Mouse (Mus musculus): ENCODE results near the gene Kat7.

Gene Kat7

GRCm38 (mm10) chr11:95310007-95310647, at the start of gene Kat7:
Gene Kat7, minus strand, starts transcription at chr11:95310246.
- DNase-seq (ENCODE audit: low spot score in 2 of 2), result peak; percentile 99 to 100

- DNase-seq (ENCODE audit: low spot score in 2 of 2), result no peak
Measured at GRCm38 (mm10) chr11:95358263-95358662, 48.2 kb upstream of the Kat7 start.

- DNase-seq (ENCODE audit: low spot score in 2 of 2), result peak in 1 of 2 experiments; percentile 53
Measured at GRCm38 (mm10) chr11:95356469-95357273, 46.6 kb upstream of the Kat7 start.

- DNase-seq (ENCODE audit: low spot score in 2 of 2), result no peak
Measured at GRCm38 (mm10) chr11:95356039-95356438, 46.0 kb upstream of the Kat7 start.

GRCm38 (mm10) chr11:95355661-95356011, 45.6 kb upstream of the Kat7 start:
- no peak for DNase-seq (ENCODE audit: low spot score in 2 of 2)

GRCm38 (mm10) chr11:95354945-95355660, 45.1 kb upstream of the Kat7 start:
- no peak for DNase-seq (ENCODE audit: low spot score in 2 of 2)

- no peak for DNase-seq (ENCODE audit: low spot score in 2 of 2)
Measured at GRCm38 (mm10) chr11:95354228-95354944, 44.3 kb upstream of the Kat7 start.

GRCm38 (mm10) chr11:95353226-95353625, 43.2 kb upstream of the Kat7 start:
- no peak for DNase-seq (ENCODE audit: low spot score in 2 of 2)

GRCm38 (mm10) chr11:95352686-95353085, 42.6 kb upstream of the Kat7 start:
- DNase-seq (ENCODE audit: low spot score in 2 of 2), result no peak

GRCm38 (mm10) chr11:95350960-95351359, 40.9 kb upstream of the Kat7 start:
- DNase-seq (ENCODE audit: low spot score in 2 of 2), result no peak

GRCm38 (mm10) chr11:95350289-95350688, 40.2 kb upstream of the Kat7 start:
- peak in 1 of 2 experiments; percentile 30 for DNase-seq (ENCODE audit: low spot score in 2 of 2)

- DNase-seq (ENCODE audit: low spot score in 2 of 2), result no peak
Measured at GRCm38 (mm10) chr11:95344181-95344580, 34.1 kb upstream of the Kat7 start.

- no peak for DNase-seq (ENCODE audit: low spot score in 2 of 2)
Measured at GRCm38 (mm10) chr11:95343180-95343579, 33.1 kb upstream of the Kat7 start.

GRCm38 (mm10) chr11:95340664-95341063, 30.6 kb upstream of the Kat7 start:
- DNase-seq (ENCODE audit: low spot score in 2 of 2), result no peak

- no peak for DNase-seq (ENCODE audit: low spot score in 2 of 2)
Measured at GRCm38 (mm10) chr11:95340259-95340658, 30.2 kb upstream of the Kat7 start.

- DNase-seq (ENCODE audit: low spot score in 2 of 2), result no peak
Measured at GRCm38 (mm10) chr11:95339471-95340021, 29.5 kb upstream of the Kat7 start.

- no peak for DNase-seq (ENCODE audit: low spot score in 2 of 2)
Measured at GRCm38 (mm10) chr11:95337846-95338342, 27.8 kb upstream of the Kat7 start.

- DNase-seq (ENCODE audit: low spot score in 2 of 2), result peak; percentile 52 to 61
Measured at GRCm38 (mm10) chr11:95337129-95337813, 27.2 kb upstream of the Kat7 start.

- DNase-seq (ENCODE audit: low spot score in 2 of 2), result peak; percentile 91 to 93
Measured at GRCm38 (mm10) chr11:95336568-95337128, 26.6 kb upstream of the Kat7 start, which contains the start of gene Fam117a. Gene Fam117a, plus strand, starts transcription at chr11:95337018.

- DNase-seq (ENCODE audit: low spot score in 2 of 2), result no peak
Measured at GRCm38 (mm10) chr11:95334448-95335060, 24.5 kb upstream of the Kat7 start.
